Mouse (Mus musculus) small intestine, adult 2 months (tissue): ENCODE data around the gene Enam. TPM values are rescaled to one million over a fixed set of nuclear protein-coding genes. Genes with fewer than 3 reads are reported as not detected.

Experiments
- H3K27ac ChIP-seq: fragments of 200-500 bp; 2 replicates; pipeline ENCODE4 v1.5.1; 2012; ENCODE audit warnings: low read depth, low read length, control low read depth, inconsistent platforms; ENCODE audit not compliant: insufficient read depth
- H3K27me3 ChIP-seq: fragments of 200-500 bp; 2 replicates; pipeline ENCODE4 v1.6.1; 2012; ENCODE audit warnings: mild to moderate bottlenecking, moderate library complexity, low read length, inconsistent platforms; ENCODE audit not compliant: control insufficient read depth, insufficient read depth
- H3K36me3 ChIP-seq: fragments of 200-500 bp; 2 replicates; pipeline ENCODE4 v1.6.1; 2012; ENCODE audit warnings: mild to moderate bottlenecking, low read length, control low read depth, inconsistent platforms; ENCODE audit not compliant: control insufficient read depth, insufficient read depth
- H3K4me1 ChIP-seq: fragments of 200-500 bp; 2 replicates; pipeline ENCODE4 v1.6.1; 2012; ENCODE audit warnings: low read length, inconsistent platforms, mixed read lengths; ENCODE audit not compliant: control insufficient read depth, insufficient read depth, insufficient read length
- H3K4me3 ChIP-seq: fragments of 200-500 bp; 2 replicates; pipeline ENCODE4 v1.5.1; 2012; ENCODE audit warnings: low read depth, mild to moderate bottlenecking, control low read depth, inconsistent platforms, low read length, moderate library complexity
- CTCF ChIP-seq: fragments of 200-500 bp; IDR thresholded peaks from 2 replicates; pipeline ENCODE4 v1.5.1; 2012; ENCODE audit warnings: low read depth, mild to moderate bottlenecking, control low read depth, inconsistent platforms, low read length, moderate library complexity, mixed read lengths; ENCODE audit not compliant: insufficient replicate concordance, insufficient read length; ENCODE audit errors: extremely low read depth
- POLR2A ChIP-seq: fragments of 200-500 bp; IDR thresholded peaks from 2 replicates; pipeline ENCODE4 v1.6.1; 2012; ENCODE audit warnings: low read depth, mild to moderate bottlenecking, control low read depth, inconsistent platforms, low read length, moderate library complexity
- WGBS: fragments of 180-500 bp; shearing (Covaris S2); methylation state at CpG from one replicate; pipeline ENCODE4 v1.1.7; 2018; 5-methylcytosine and 5-hydroxymethylcytosine counted together
- polyA plus RNA-seq: library from polyadenylated mRNA; depleted of rRNA; stranded (reverse); fragments of >200 nt; gene quantifications from 2 replicates; pipeline ENCODE4 v1.2.3, GENCODE M21; 2012; rRNA removed

Enam gene
- polyA plus RNA-seq, result 0.06 TPM in 1 of 2 replicates, not detected in the other

GRCm38 (mm10) chr5:88487675-88488074 is at the start of gene Enam:
Enam (plus strand) TSS chr5:88487975.
- H3K27me3 ChIP-seq, result no peaks in the 10 kb centered on the region
- H3K36me3 ChIP-seq, result no peaks in the 10 kb centered on the region
- H3K4me3 ChIP-seq, result no peak within 1 kb of the TSS
- no peaks in the 10 kb centered on the region for H3K4me1 ChIP-seq
- TF ChIP-seq POLR2A (no peak), CTCF (no peak)
- H3K27ac ChIP-seq, result no peak within 1 kb of the TSS

GRCm38 (mm10) chr5:88455691-88456090 is 32.1 kb upstream of the Enam start, which contains the start of gene Ambn:
Ambn (plus strand) TSS chr5:88455991.
- Histone ChIP-seq H3K4me3 (no peak within 1 kb of the TSS), H3K27me3 (no peaks in the 10 kb centered on the region), H3K27ac (no peak within 1 kb of the TSS), H3K36me3 (no peaks in the 10 kb centered on the region), H3K4me1 (no peaks in the 10 kb centered on the region)
- WGBS, result 75% methylated on average over 3 of the region's 3 CpGs
- TF ChIP-seq POLR2A (no peak), CTCF (no peak)

- H3K36me3 ChIP-seq, result no peaks in the 10 kb centered on the region
- H3K27ac ChIP-seq, result no peak overlapping the region
- 91% methylated on average over 2 of the region's 2 CpGs for WGBS
- H3K4me3 ChIP-seq, result no peak overlapping the region
- TF ChIP-seq POLR2A, result no peak
- no peak for TF ChIP-seq CTCF
- H3K4me1 ChIP-seq, result no peaks in the 10 kb centered on the region
- no peaks in the 10 kb centered on the region for H3K27me3 ChIP-seq
Measured at GRCm38 (mm10) chr5:88467471-88467870, 20.3 kb upstream of the Enam start.

GRCm38 (mm10) chr5:88468807-88469704 is 18.7 kb upstream of the Enam start:
- Histone ChIP-seq H3K4me3 (no peak overlapping the region), H3K27me3 (no peaks in the 10 kb centered on the region), H3K27ac (no peak overlapping the region), H3K36me3 (no peaks in the 10 kb centered on the region), H3K4me1 (no peaks in the 10 kb centered on the region)
- WGBS, result 88% methylated on average over 4 of the region's 4 CpGs
- no peak for TF ChIP-seq POLR2A
- TF ChIP-seq CTCF, result no peak

- no peak overlapping the region for H3K4me3 ChIP-seq
- TF ChIP-seq POLR2A (no peak), CTCF (no peak)
- H3K27me3 ChIP-seq, result no peaks in the 10 kb centered on the region
- no peaks in the 10 kb centered on the region for H3K4me1 ChIP-seq
- H3K27ac ChIP-seq, result no peak overlapping the region
- no peaks in the 10 kb centered on the region for H3K36me3 ChIP-seq
- 63% methylated on average over 2 of the region's 2 CpGs for WGBS
Measured at GRCm38 (mm10) chr5:88489004-88489403, 1.2 kb downstream of the Enam start.

GRCm38 (mm10) chr5:88491111-88491510 is 3.3 kb downstream of the Enam start:
- TF ChIP-seq POLR2A (no peak), CTCF (no peak)
- no peaks in the 10 kb centered on the region for H3K4me1 ChIP-seq
- WGBS, result 84% methylated on average over 5 of the region's 5 CpGs
- no peaks in the 10 kb centered on the region for H3K36me3 ChIP-seq
- no peak overlapping the region for H3K27ac ChIP-seq
- no peak overlapping the region for H3K4me3 ChIP-seq
- H3K27me3 ChIP-seq, result no peaks in the 10 kb centered on the region

- Histone ChIP-seq H3K4me1 (peaks cover 2% of the 10 kb centered on the region; the same call in 1 of the 2 replicates), H3K36me3 (no peaks in the 10 kb centered on the region), H3K27me3 (no peaks in the 10 kb centered on the region), H3K4me3 (no peak overlapping the region), H3K27ac (no peak overlapping the region)
- TF ChIP-seq POLR2A (no peak), CTCF (no peak)
- WGBS, result 32% methylated on average over 3 of the region's 3 CpGs
Measured at GRCm38 (mm10) chr5:88499781-88500180, 12.0 kb downstream of the Enam start.
